Mouse (Mus musculus): Measurements from ENCODE around the gene Sbpl. TPM values are rescaled to one million over a fixed set of nuclear protein-coding genes. Genes with fewer than 3 reads are reported as not detected.
"Not testable (repeated sequence)": the region's sequence is repeated elsewhere in the genome, so short reads cannot be mapped to it uniquely, and the experiment has no call there.

Gene Sbpl
- polyA plus RNA-seq, 1 experiment from 2014 or later: not detected

DNA sequence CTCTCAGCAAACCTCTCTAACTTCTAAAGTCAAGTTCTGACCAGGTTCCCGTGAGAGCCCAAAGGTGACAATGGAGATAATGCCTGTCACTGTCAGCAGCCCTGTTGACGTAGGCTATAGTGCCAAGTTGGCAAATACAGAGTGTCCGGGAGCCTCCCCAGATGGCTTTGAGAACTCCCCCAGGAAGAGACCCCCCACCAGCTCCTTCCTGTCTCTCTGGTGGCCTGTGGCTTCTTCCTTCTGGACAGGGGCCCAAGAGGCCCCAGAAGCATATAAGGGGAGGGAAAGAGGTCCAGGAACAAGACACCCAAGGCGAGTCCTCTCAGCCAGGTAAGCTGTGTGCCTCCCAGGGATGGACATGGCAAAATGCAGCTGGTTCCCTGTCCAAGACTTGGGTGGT is 37.9 kb downstream of the Sbpl start, which contains the start of gene Dcpp3:
Dcpp3 (plus strand) TSS at position 301 of the 400 bp plus-strand sequence.
- H3K27me3 ChIP-seq (ENCODE audit: insufficient read depth, low read length); H3K4me2 ChIP-seq (replicated peaks; ENCODE audit: low read depth, low read length); H3K36me3 ChIP-seq (ENCODE audit: insufficient read depth, low read length); H3K9me3 ChIP-seq (ENCODE audit: low read length); H3K27ac ChIP-seq (ENCODE audit: low read length); H3K9ac ChIP-seq (replicated peaks; ENCODE audit: low read length); H3K4me3 ChIP-seq (ENCODE audit: low read length); ATAC-seq (ENCODE audit: low FRiP score, low TSS enrichment); H3K4me1 ChIP-seq (ENCODE audit: insufficient read depth, low read length): not testable (repeated sequence)
- 68% methylated on average over 4 of the region's 4 CpGs for WGBS

Other genes starting within 250 kb of the Sbpl start
- gene 1520401A03Rik, start 232.5 kb downstream of the Sbpl start, polyA plus RNA-seq (2015; fragmentation: Nextera tagmentation; extraction: Ambion mirVana): 0.15 and 0.61 TPM in 2 replicates
- 53.0 and 56.2 TPM in 2 replicates for gene Pkmyt1, start 228.9 kb downstream of the Sbpl start, polyA plus RNA-seq (2015; fragmentation: Nextera tagmentation; extraction: Ambion mirVana)
- 22.9 and 25.4 TPM in 2 replicates for gene Paqr4, start 214.4 kb downstream of the Sbpl start, polyA plus RNA-seq (2015; fragmentation: Nextera tagmentation; extraction: Ambion mirVana)
- gene Kremen2, start 209.4 kb downstream of the Sbpl start, polyA plus RNA-seq (2015; fragmentation: Nextera tagmentation; extraction: Ambion mirVana): 0.81 and 1.3 TPM in 2 replicates
- 101 and 104 TPM in 2 replicates for gene Flywch1, start 183.7 kb downstream of the Sbpl start, polyA plus RNA-seq (2015; fragmentation: Nextera tagmentation; extraction: Ambion mirVana)
- 31.7 and 35.0 TPM in 2 replicates for gene Flywch2, start 169.2 kb downstream of the Sbpl start, polyA plus RNA-seq (2015; fragmentation: Nextera tagmentation; extraction: Ambion mirVana)
- 411 and 514 TPM in 2 replicates for gene Srrm2, start 164.7 kb downstream of the Sbpl start, polyA plus RNA-seq (2015; fragmentation: Nextera tagmentation; extraction: Ambion mirVana)
- gene Elob, start 126.1 kb downstream of the Sbpl start, polyA plus RNA-seq (2015; fragmentation: Nextera tagmentation; extraction: Ambion mirVana): 954 and 966 TPM in 2 replicates
- not detected in 2 replicates for gene Prss33, start 119.2 kb downstream of the Sbpl start, polyA plus RNA-seq (2015; fragmentation: Nextera tagmentation; extraction: Ambion mirVana)
- gene Prss32, start 111.4 kb downstream of the Sbpl start, polyA plus RNA-seq (2015; fragmentation: Nextera tagmentation; extraction: Ambion mirVana): not detected in 2 replicates
- gene Prss41, start 111.1 kb downstream of the Sbpl start, polyA plus RNA-seq (2015; fragmentation: Nextera tagmentation; extraction: Ambion mirVana): 3.5 and 4.1 TPM in 2 replicates
- not detected in 2 replicates for gene Prss21, start 87.2 kb downstream of the Sbpl start, polyA plus RNA-seq (2015; fragmentation: Nextera tagmentation; extraction: Ambion mirVana)
- gene Dcpp1, start 74.4 kb downstream of the Sbpl start, polyA plus RNA-seq (2015; fragmentation: Nextera tagmentation; extraction: Ambion mirVana): not detected in 2 replicates
- not detected in 2 replicates for gene Dcpp2, start 74.4 kb downstream of the Sbpl start, polyA plus RNA-seq (2015; fragmentation: Nextera tagmentation; extraction: Ambion mirVana)
- gene Dcpp3, start 37.8 kb downstream of the Sbpl start, polyA plus RNA-seq (2015; fragmentation: Nextera tagmentation; extraction: Ambion mirVana): not detected in 2 replicates
- not detected in 2 replicates for gene Sbp, start 13.6 kb downstream of the Sbpl start, polyA plus RNA-seq (2015; fragmentation: Nextera tagmentation; extraction: Ambion mirVana)
- gene Prss30, start 25.3 kb upstream of the Sbpl start, polyA plus RNA-seq (2015; fragmentation: Nextera tagmentation; extraction: Ambion mirVana): 0.14 and 0.23 TPM in 2 replicates
- gene Prss22, start 42.8 kb upstream of the Sbpl start, polyA plus RNA-seq (2015; fragmentation: Nextera tagmentation; extraction: Ambion mirVana): 0.39 and 0.82 TPM in 2 replicates
- 0.23 and 0.37 TPM in 2 replicates for gene Prss27, start 82.9 kb upstream of the Sbpl start, polyA plus RNA-seq (2015; fragmentation: Nextera tagmentation; extraction: Ambion mirVana)
- gene Kctd5, start 118.2 kb upstream of the Sbpl start, polyA plus RNA-seq (2015; fragmentation: Nextera tagmentation; extraction: Ambion mirVana): 63.3 and 68.0 TPM in 2 replicates
- 34.9 and 37.6 TPM in 2 replicates for gene Pdpk1, start 195.7 kb upstream of the Sbpl start, polyA plus RNA-seq (2015; fragmentation: Nextera tagmentation; extraction: Ambion mirVana)
- 42.1 and 45.6 TPM in 2 replicates for gene Amdhd2, start 208.5 kb upstream of the Sbpl start, polyA plus RNA-seq (2015; fragmentation: Nextera tagmentation; extraction: Ambion mirVana)
- 695 and 701 TPM in 2 replicates for gene Atp6v0c, start 214.4 kb upstream of the Sbpl start, polyA plus RNA-seq (2015; fragmentation: Nextera tagmentation; extraction: Ambion mirVana)

All from kidney, embryonic 16.5 days (tissue).